Mouse (Mus musculus) lung, postnatal 0 days (tissue): ENCODE results near the gene Uts2b. TPM values are rescaled to one million over a fixed set of nuclear protein-coding genes. Genes with fewer than 3 reads are reported as not detected.

Source experiments
- ATAC-seq: fragments of 200-750 bp; cut with Nextera tagmentation; 2 replicates; pipeline ENCODE4 v1.8.0; 2017; ENCODE audit warnings: moderate library complexity
- DNase-seq: peaks from one replicate; pipeline ENCODE4 v3.0.0-alpha.2; 2016; ENCODE audit warnings: low spot score
- H3K27ac ChIP-seq: fragments of 300-500 bp; sonication (generic); 2 replicates; pipeline ENCODE4 v1.5.1; 2014; ENCODE audit warnings: antibody characterized with exemption, mild to moderate bottlenecking, low read length, mixed read lengths
- H3K27me3 ChIP-seq: fragments of 300-500 bp; sonication (generic); replicated peaks from 2 replicates; pipeline ENCODE4 v1.6.1; 2014; ENCODE audit warnings: low read length, mixed read lengths; ENCODE audit not compliant: insufficient read depth
- H3K36me3 ChIP-seq: fragments of 300-500 bp; sonication (generic); 2 replicates; pipeline ENCODE4 v1.6.1; 2014; ENCODE audit warnings: low read length, mixed read lengths; ENCODE audit not compliant: insufficient read depth
- H3K4me1 ChIP-seq: fragments of 300-500 bp; sonication (generic); 2 replicates; pipeline ENCODE4 v1.6.1; 2014; ENCODE audit warnings: antibody characterized with exemption, low read depth, low read length, mixed read lengths; ENCODE audit not compliant: insufficient read depth
- H3K4me2 ChIP-seq: fragments of 300-500 bp; sonication (generic); replicated peaks from 2 replicates; pipeline ENCODE4 v1.6.1; 2014; ENCODE audit warnings: low read depth, mild to moderate bottlenecking, low read length, moderate library complexity, mixed read lengths
- H3K4me3 ChIP-seq: fragments of 300-500 bp; sonication (generic); 2 replicates; pipeline ENCODE4 v1.5.1; 2014; ENCODE audit warnings: low read depth, low read length
- H3K9ac ChIP-seq: fragments of 300-500 bp; sonication (generic); replicated peaks from 2 replicates; pipeline ENCODE4 v1.6.1; 2014; ENCODE audit warnings: low read depth, mild to moderate bottlenecking
- H3K9me3 ChIP-seq: fragments of 300-500 bp; sonication (generic); 2 replicates; pipeline ENCODE4 v1.6.1; 2016; ENCODE audit warnings: low read length, mixed read lengths
- CTCF ChIP-seq: IDR thresholded peaks from 2 replicates; pipeline ENCODE4 v1.5.1; 2016; ENCODE audit warnings: antibody characterized with exemption, mild to moderate bottlenecking
- EP300 ChIP-seq: IDR thresholded peaks from 2 replicates; pipeline ENCODE4 v1.6.1; 2016; ENCODE audit warnings: antibody characterized with exemption, mild to moderate bottlenecking, control low read depth
- WGBS: fragments of 180-500 bp; shearing (Covaris S2); extraction: QIAGEN DNeasy Blood & Tissue Kit; methylation state at CpG from one replicate; pipeline ENCODE4 v1.1.7; 2014; 5-methylcytosine and 5-hydroxymethylcytosine counted together
- polyA plus RNA-seq: library from polyadenylated mRNA; unstranded; fragments of >200 nt; fragmentation: Nextera tagmentation; extraction: Ambion mirVana; gene quantifications from 2 replicates; pipeline ENCODE4 v1.2.1, GENCODE M21; 2015

The Uts2b gene
- polyA plus RNA-seq, 1 experiment from 2014 or later, result 0.33 TPM

DNA sequence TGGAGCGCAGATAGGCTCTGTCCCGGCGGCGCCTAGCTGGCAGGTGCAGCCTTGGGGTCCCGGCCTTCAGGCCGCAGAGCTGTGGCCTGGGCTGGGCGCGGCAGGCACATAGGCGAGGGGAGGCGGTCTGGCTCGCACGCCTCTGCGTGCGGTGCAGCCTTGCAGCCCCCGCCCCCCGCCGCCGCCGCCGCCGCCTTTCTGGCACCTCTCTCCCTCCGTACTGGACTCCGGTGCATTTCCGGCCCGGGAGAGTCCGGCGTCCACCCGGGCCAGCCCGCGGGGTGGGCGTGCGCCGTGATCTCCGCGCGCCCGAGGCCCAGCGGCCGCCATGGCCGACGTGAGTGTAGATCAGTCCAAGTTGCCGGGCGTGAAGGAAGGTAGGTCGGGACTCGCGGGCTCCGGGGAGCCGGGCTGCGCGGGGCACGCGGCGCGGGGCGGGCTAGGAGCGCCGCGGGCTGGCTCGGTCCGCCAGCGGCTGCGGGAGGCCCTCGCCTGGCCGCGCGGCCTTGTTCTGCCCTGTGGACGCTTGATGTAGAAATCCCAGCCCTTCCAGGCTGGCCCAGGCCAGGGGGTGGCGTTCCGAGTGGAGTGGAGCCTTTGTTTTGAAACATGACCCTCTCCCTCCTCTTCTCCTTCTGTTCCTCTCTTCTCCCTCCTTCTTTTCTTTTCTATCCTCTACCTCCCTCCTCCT is 18.9 kb upstream of the Uts2b start, which contains the start of gene Ccdc50:
Ccdc50 (plus strand) TSS at position 109 of the 691 bp plus-strand sequence.
- peak within 1 kb of the TSS; percentile 94 for H3K9ac ChIP-seq
- peak; percentile 88 for DNase-seq
- peak within 1 kb of the TSS; percentile 65 for H3K4me2 ChIP-seq
- no peaks in the 10 kb centered on the region for H3K9me3 ChIP-seq
- peaks cover 7% of the 10 kb centered on the region; the same call in 1 of the 2 replicates for H3K4me1 ChIP-seq
- peak within 1 kb of the TSS; percentile 81 for H3K4me3 ChIP-seq
- peak; percentile 96 for ATAC-seq
- H3K27ac ChIP-seq, result peak within 1 kb of the TSS; percentile 94
- whole genome bisulfite sequencing, result under 1% methylated on average over 41 of the region's 69 CpGs
- peak; percentile 16; the same call in 1 of the 2 replicates for TF ChIP-seq CTCF
- TF ChIP-seq EP300, result no peak
- no peaks in the 10 kb centered on the region for H3K36me3 ChIP-seq
- no peaks in the 10 kb centered on the region for H3K27me3 ChIP-seq

GRCm38 (mm10) chr16:27387634-27388611 is 17.9 kb upstream of the Uts2b start:
- H3K27me3 ChIP-seq, result no peaks in the 10 kb centered on the region
- peak overlapping the region; percentile 65; the same call in 1 of the 2 replicates for H3K4me2 ChIP-seq
- no peaks in the 10 kb centered on the region for H3K9me3 ChIP-seq
- H3K27ac ChIP-seq, result peak overlapping the region; percentile 94
- ATAC-seq, result no peak
- no peaks in the 10 kb centered on the region for H3K36me3 ChIP-seq
- DNase-seq, result peak; percentile 37
- H3K9ac ChIP-seq, result no peak overlapping the region
- WGBS, result 26% methylated on average over 12 of the region's 12 CpGs
- peaks cover 7% of the 10 kb centered on the region; the same call in 1 of the 2 replicates for H3K4me1 ChIP-seq
- TF ChIP-seq CTCF (no peak), EP300 (no peak)
- peak overlapping the region; percentile 81 for H3K4me3 ChIP-seq

DNA sequence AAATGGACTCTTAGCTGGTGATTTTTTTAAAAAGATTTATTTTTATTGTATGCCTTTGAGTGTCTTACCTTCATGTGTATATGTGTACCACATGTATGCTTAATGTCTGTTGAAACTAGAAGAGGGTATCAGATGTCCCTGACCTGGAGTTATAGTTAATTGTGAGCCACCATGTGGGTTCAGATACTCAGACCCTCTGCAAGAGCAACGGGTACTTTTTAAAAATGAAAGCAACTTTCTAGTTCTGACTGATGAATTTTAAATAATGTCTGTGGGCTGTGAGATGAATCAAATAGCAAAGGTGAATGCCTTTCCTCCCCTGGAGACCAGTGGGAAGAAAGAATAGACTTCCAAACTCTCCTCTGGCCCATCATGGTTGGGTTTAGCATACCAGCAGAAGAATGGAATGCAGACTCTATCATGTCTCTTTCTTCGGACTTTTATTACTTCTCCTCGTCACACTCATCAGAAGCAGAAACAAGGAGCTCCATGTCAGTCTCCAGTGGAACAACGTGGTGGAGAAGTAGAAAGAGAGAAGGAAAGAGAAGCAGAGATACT is 16.9 kb upstream of the Uts2b start:
- Histone ChIP-seq H3K27ac (no peak overlapping the region), H3K9ac (no peak overlapping the region), H3K4me2 (no peak overlapping the region), H3K27me3 (no peaks in the 10 kb centered on the region), H3K4me3 (no peak overlapping the region), H3K9me3 (no peaks in the 10 kb centered on the region), H3K36me3 (no peaks in the 10 kb centered on the region), H3K4me1 (peaks cover 7% of the 10 kb centered on the region; the same call in 1 of the 2 replicates)
- WGBS, result 61% methylated on average over 4 of the region's 4 CpGs
- DNase-seq, result no peak
- no peak for ATAC-seq
- TF ChIP-seq CTCF (no peak), EP300 (no peak)

GRCm38 (mm10) chr16:27385649-27386048 is 15.6 kb upstream of the Uts2b start:
- Histone ChIP-seq H3K4me2 (no peak overlapping the region), H3K4me3 (no peak overlapping the region), H3K4me1 (peaks cover 3% of the 10 kb centered on the region; the same call in 1 of the 2 replicates), H3K9ac (no peak overlapping the region), H3K27ac (no peak overlapping the region), H3K9me3 (no peaks in the 10 kb centered on the region), H3K27me3 (no peaks in the 10 kb centered on the region), H3K36me3 (no peaks in the 10 kb centered on the region)
- no peak for TF ChIP-seq CTCF
- TF ChIP-seq EP300, result no peak
- ATAC-seq (no peak), DNase-seq (no peak)
- WGBS, result 79% methylated on average over 1 of the region's 1 CpGs

DNA sequence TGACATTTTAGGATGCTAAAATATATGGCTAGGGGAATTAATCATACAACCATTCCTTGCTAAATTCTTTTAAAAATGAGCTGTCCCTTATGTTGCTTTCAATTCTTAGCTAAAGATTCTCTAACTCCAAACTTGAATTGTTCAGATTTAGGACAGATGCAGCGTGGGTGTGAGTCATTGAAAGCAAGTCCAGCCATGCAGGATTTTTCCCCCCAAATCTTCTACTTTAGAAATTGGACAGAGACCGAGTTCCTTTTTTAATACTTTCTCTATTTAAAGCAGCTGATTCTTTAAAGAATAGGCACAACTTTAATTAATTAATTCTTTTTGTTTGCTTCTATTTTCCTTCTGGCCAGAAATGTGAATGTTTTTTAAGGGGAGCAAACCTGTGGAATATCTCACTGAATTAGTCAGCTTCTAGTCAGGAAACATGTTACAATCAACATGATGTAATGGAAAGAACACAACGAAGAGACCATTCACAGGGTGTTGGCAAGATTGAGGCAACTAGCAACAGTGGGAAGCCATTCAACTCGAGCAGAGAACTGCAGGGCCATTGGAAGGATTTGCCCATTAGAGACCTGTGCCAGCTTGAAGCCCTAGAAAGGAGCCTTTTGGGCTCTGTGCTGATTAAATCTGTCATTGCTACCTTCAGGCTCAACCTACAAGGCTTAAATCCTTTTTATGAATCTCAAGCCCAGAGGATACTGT is 15.0 kb upstream of the Uts2b start:
- no peaks in the 10 kb centered on the region for H3K27me3 ChIP-seq
- no peak overlapping the region for H3K9ac ChIP-seq
- 58% methylated on average over 4 of the region's 4 CpGs for WGBS
- ATAC-seq, result no peak
- TF ChIP-seq CTCF, result no peak
- no peak for TF ChIP-seq EP300
- H3K4me1 ChIP-seq, result peaks cover 3% of the 10 kb centered on the region; the same call in 1 of the 2 replicates
- no peak overlapping the region for H3K4me2 ChIP-seq
- H3K36me3 ChIP-seq, result no peaks in the 10 kb centered on the region
- H3K27ac ChIP-seq, result no peak overlapping the region
- H3K4me3 ChIP-seq, result no peak overlapping the region
- no peaks in the 10 kb centered on the region for H3K9me3 ChIP-seq
- DNase-seq, result no peak
